Mouse (Mus musculus): Measurements from ENCODE around the gene Srl. TPM values are rescaled to one million over a fixed set of nuclear protein-coding genes. Genes with fewer than 3 reads are reported as not detected.
"Not testable (repeated sequence)": the region's sequence is repeated elsewhere in the genome, so short reads cannot be mapped to it uniquely, and the experiment has no call there.

Srl gene
- 100 to 1,000 TPM; 705 to 904 (median 868) TPM for total RNA-seq (2022)

DNA sequence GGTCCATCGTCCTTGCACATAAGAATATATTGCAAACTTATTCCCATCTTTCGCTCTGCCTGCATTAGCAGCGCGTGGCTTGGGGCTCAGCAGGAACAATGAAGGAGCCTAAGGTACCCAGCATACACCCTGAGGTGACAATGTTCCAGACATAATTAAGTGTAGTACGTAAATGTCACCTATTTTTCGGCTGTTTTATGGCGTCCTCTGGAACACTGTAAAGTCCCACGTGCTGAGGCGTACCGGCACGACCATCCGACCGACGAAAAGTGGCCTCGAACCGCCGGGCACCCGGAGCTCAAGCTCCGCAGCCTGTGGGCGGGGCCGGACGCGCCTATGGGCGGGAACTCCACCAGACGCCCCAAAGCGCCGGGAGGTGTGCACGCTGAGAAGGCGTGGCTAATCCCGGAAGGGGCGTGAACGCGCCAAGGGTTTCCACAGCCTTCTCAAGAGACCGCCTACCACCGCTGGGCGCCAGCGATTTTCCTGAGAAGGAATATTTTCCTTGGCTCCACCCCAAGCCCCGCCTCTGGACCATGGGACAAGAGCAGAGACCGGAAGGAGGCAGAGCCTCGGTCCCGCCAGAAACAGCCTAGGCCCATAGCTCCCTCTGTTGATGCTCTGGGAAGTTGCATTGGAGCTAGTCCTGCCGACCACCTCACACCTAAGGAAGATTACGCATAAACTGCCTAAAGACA is at the start of gene Srl:
TSS of gene Srl (minus strand) at position 316 of the 698 bp plus-strand sequence.
- DNase-seq (ENCODE audit: low spot score), result peak; percentile 100

DNA sequence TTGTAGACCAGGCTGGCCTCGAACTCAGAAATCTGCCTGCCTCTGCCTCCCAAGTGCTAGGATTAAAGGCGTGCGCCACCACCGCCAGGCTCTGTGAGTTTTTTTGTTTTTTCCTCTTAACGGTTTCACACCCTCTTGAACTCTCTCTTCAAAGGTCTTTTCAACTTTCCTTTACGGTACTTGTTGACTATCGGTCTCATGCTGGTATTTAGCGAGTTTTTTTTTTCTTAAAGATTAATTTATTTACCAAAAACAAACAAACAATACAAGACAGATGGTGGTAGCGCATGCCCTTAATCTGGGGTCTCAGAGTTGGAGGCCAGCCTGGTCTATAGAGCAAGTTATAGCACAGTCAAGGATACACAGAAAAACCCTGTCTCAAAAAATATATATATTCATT is 48.6 kb upstream of the Srl start:
- DNase-seq (ENCODE audit: low spot score), result no peak

DNA sequence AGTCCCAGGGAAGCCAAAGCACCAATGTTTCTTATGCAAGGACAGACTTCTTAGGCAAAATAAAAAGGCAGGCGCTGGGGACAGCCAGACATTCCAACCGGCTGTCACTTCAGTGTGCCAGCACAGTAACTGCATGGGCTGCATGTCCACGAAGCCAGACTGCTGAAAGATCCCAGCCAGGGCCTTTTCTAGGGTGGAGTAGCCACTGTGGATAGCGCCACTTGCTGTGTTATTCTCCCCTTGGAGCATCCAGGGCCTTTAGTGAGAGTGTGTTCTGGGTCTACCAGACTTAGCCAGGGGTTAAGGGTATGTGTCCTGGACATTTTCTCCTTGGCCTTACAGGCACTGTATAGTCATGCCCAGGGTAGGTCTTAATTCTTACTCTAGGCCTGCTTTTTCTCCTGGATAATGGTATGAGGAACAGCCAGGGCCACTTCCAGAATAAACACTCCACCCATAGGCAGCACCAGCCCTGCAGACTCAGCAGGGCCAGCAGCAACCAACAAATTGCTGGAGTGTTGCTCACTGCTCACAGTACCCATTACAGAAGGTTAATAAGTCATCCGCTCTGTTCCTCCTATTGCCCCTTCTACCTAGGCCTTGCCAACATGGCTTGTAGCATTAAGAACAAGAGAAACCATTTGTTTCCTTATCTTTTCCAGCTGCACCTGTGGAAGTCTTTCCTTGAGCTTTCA is 46.0 kb upstream of the Srl start:
- DNase-seq (ENCODE audit: low spot score), result no peak

DNA sequence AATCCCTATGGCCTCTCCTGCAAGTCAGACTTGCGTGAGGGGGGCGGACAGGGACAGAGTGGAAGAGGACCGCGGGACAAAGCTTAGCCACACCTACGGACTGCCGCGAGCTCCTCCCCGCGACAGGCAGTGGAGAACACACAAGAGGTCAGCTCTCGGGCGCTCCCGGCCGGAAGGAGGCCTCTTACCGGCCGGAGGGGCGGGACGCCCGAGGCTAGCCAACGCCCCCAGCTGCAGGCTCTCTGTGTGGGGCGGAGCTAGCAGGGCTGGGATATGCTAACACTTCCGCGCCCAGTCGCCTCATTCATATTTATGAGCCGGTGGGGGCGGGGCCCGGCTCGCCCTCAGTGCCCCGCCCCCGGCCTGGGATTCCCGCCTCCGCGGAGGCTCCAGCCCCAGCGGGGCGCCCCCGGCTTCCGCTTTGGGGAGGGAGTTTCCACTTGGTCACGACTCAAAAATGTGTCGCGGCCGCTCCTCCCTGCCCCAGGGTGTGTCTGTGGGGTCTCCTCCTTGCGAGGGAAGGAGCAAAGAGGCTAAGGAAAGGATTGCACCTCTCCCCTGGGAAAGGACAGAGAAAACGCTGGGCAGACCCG is 45.0 kb upstream of the Srl start:
- peak; percentile 94 for DNase-seq (ENCODE audit: low spot score)

DNA sequence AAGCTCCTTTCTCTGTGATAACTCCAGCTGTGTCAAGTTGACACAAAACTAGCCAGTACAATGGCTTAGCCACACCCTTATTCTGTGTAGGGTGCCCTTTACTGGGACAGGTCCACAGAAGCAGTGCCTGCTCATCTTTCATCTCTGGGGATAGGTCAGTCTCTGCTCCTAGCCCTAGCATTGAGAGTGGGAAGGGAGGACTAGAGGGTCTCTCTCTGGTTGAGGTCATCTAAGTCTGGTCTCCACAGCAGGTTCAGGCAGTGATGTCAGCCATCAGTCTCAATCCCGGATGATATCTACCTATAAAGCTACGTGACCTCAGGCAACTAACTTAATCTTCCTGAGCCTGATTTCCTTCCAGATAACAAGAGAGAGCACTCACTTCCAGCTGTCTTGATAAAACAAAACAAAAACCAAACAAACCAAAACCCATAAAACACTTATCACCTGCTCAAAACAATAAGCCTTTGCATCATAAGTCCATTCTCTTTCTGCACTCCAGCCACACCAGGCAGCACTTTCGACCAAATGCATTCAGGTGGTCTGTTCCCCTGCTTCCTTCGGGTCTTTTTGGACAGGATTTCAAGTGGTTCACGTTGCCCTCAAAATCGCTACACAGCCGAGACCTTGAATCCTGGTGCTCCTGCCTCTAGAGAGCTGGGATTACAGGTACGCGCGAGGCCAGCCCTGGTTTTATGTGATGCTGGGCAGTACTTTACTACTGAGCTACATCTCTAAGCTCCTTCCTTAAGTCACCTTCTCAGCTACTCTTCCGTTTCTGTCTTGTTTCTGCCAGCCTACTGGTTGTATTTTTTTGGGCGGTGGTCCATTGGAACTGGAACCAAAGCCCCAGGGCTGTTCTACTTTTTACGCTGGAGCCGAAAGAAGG is 44.3 kb upstream of the Srl start:
- no peak for DNase-seq (ENCODE audit: low spot score)

DNA sequence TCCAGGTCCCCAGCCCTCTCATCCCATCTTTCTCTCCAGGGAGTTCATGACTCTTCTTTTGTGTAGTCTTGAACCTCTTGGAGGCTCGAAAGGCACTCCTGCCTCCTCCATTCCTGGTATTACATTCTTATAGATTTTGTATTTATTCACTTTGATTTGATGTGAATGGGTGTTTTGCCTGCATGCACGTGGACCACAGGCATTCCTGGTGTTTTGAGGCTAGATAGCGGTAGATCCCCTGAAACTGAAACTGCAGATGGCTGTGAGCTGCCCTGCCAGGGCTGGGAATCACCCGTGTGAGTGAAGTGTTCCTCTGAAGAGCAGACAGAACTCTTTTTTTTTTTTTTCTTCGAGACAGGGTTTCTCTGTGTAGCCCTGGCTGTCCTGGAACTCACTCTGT is 42.8 kb upstream of the Srl start:
- DNase-seq (ENCODE audit: low spot score), result no peak

GRCm38 (mm10) chr16:4583807-4584206 is 42.2 kb upstream of the Srl start:
- DNase-seq (ENCODE audit: low spot score), result no peak

DNA sequence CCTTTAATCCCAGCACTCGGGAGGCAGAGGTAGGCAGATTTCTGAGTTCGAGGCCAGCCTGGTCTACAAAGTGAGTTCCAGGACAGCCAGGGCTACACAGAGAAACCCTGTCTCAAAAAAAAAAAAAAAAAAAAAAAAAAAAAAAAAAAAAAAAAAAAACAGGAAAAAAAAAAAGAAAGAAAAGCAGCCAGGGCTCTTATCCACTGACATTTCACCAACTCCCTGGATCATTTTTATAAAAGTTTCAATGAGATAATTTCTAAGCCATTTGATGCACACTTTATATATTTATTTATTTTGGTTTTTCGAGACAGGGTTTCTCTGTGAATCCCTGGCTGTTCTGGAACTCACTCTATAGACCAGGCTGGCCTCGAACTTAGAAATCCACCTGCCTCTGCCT is 39.6 kb upstream of the Srl start:
- DNase-seq (ENCODE audit: low spot score), result not testable (repeated sequence)

DNA sequence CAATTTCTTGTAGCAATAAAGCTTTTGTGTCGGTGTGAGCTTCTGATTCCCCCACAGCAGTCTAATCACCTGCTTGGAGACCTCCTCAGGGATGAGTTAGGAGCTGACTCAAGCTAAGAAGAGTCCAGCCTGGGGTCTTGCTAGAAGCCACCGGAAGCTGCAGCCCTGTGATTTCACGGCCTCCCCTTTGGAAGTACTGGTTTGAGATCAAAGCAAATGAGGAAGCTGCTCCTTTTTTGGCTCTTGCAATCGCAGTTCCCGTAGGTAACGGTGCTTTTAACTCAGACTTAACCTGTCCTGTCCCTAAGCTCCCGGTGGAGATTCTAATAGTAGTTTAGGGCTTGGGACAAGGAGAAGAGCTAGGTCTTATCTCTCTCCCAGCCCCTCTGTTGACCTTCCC is 37.0 kb upstream of the Srl start:
- DNase-seq (ENCODE audit: low spot score), result no peak

DNA sequence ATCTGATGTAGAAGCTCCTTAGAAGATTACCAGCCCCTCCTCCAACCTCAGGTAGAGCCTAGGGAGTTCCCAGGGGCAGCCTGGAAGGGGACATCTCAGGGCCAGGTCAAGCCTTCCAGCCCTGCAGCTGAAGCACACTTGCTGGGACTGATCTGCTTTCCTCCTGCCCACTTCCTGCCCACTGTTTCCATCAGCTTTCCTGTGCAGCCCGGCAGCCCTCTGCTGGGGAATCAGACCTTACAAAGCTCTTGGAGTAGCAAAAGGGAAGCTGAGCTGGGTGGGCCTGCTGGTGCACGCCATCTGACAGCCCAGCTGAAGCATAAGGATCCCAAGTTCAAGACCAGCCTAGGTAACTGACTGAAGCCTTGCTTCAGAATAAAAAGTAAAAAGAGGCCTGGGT is 35.3 kb upstream of the Srl start:
- DNase-seq (ENCODE audit: low spot score), result no peak

- DNase-seq (ENCODE audit: low spot score), result no peak
Measured at GRCm38 (mm10) chr16:4576038-4576437, 34.4 kb upstream of the Srl start.

DNA sequence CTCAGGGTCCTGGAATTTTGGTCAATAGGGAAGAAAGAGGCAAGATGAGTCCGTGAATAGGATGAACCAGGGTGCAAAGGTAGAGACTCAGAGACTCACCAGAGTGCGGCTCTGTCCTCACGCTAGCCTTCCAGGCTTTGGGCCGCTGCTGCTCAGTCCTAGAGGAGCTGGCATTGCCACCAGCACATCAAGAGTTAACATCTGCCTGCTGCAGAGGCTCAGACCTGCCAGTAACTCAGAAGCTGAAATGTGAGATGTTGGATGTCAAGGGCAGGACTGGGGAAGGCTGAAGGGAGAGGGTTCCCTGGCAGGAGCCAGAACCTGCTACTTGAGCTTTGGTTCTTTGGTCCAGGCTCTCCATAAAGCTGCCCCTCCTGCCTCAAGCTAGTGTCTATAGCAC is 29.1 kb upstream of the Srl start:
- no peak for DNase-seq (ENCODE audit: low spot score)

GRCm38 (mm10) chr16:4567912-4568311 is 26.3 kb upstream of the Srl start:
- DNase-seq (ENCODE audit: low spot score), result peak; percentile 85

DNA sequence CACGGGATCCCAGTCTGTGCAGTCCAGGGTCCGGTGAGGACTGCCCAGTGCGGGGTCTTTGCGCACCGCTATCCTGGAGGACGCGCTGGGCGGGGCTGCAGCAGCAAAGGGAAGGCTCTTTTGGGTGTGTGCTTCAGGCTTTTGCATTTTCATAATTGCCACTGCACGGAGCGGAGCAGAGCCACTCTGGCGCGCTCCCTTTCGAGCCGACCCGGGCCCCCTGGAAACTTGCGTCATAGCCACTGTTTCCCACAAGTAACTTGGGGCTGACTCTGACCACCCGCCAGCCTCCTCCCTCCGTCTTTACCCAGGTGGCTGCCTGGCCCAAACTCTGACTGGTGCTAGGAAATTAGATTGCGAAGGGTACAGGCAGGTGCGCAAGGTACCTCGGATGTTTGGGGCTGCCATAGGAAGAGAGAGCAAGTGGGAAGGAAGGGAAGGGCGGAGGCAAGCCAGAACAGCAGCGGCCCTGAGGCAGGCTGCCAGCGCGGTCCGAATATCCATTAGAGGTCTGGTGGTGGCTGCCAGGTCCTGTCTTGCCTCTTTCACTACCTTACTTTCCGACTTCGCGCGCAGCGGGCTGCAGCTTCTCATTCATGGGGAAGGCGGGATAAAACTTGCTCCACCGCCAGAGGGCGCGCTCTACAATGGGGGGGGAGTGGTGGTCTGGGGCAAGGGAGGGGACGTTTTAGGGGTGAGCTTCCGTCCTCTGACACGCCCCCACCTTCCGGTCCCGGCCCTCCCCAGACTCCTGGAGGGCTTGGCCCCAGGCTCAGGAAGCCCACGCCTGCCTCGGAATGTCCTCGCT is 18.7 kb upstream of the Srl start:
- peak; percentile 71 for DNase-seq (ENCODE audit: low spot score)

GRCm38 (mm10) chr16:4559715-4560144 is 18.1 kb upstream of the Srl start, which contains the start of gene Tfap4:
Gene Tfap4, minus strand, starts transcription at chr16:4559854.
- DNase-seq (ENCODE audit: low spot score), result peak; percentile 88

DNA sequence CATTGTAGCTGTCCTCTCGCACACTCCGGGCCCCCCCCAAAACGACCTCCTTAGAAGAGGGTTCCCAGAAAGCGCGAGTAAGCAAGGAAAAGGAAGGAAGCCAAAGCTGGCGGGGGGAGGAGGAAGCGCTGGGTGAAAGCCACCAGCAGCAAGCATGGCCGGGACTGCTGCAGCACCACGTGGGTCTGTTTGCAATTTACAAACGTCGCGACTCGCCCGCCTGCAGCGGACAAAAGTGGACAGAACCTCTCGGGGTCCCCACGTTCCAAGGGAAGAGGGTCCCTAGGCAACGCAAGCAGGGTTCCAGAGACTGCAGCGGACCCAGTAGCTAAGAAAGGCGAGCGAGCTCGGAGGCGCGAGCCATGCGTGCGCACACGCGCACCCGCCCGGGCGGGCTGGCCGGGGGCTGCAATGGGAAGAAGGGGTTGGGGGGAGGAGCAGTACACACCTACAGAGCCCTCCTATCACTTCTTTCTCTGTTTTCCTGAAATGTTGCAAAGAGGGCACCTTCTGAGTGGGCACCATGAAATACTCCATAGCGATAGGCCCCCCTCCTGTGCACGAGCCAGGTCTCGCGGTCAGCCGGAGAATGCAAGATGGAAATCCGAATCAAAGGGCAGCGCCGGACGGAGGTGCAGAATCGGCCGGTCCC is 17.5 kb upstream of the Srl start:
- DNase-seq (ENCODE audit: low spot score), result peak; percentile 71

DNA sequence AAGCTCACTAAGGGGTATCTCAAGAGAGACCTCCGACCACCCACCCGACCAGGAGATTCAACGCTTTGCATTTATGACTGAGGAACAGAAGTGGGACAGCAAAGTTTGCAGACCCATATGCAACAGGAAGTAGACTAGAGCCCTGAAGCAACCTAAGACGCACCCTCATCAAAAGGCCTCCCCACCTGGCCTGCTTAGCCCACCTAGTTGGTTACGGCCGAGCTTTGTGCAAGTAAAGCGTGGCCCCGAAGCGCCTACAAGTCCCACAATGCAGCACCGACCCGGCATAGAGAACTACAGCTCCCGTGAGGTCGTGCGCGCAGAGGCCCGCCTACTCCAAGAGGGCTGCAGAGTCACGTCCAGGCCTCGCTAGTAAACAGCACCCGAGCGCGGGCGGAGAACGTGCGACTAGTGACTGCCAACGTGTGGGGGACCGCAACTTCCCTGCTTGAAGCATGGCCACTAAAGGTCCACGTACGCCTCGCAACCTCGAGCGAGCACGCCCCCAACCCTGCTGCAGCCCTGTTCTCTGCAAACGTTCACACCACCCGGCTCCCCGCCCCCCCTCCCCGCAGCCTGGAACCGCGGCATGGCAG is 16.9 kb upstream of the Srl start:
- peak; percentile 91 for DNase-seq (ENCODE audit: low spot score)

- DNase-seq (ENCODE audit: low spot score), result peak; percentile 51
Measured at GRCm38 (mm10) chr16:4557949-4558348, 16.3 kb upstream of the Srl start.

- no peak for DNase-seq (ENCODE audit: low spot score)
Measured at GRCm38 (mm10) chr16:4557085-4557484, 15.5 kb upstream of the Srl start.

- DNase-seq (ENCODE audit: low spot score), result no peak
Measured at GRCm38 (mm10) chr16:4555555-4555954, 13.9 kb upstream of the Srl start.
